Mouse (Mus musculus): Measurements from ENCODE around the gene Spns1. TPM values are rescaled to one million over a fixed set of nuclear protein-coding genes. Genes with fewer than 3 reads are reported as not detected.
A peak's percentile ranks its signal among the peaks of the same experiment; 100 is the strongest.
"Not testable (repeated sequence)": the region's sequence is repeated elsewhere in the genome, so short reads cannot be mapped to it uniquely, and the experiment has no call there.

Spns1 gene
- polyA plus RNA-seq, 1 experiment from 2014 or later: 69.3 TPM

DNA sequence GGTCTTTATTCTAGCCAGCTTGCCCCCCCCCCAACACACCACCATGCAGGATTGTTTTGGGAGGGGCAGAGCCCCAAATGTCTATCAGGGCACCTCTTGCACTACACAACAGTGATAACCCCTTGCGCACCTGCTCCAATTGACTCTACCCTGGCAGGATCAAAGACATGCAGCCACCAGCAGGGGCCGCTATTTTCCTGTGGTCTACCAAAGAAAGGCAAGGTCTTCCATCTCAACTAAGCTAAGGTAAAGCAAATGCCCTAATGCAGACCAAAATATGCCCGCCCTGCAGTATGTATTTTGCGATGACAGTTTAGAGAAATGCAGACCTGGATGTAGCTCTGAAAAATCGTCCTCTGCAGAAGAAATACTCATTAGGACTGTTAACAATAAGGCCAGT lies 22.3 kb upstream of the Spns1 start:
- ATAC-seq (no peak), DNase-seq (ENCODE audit: low read depth, low spot score) (no peak)
- TF ChIP-seq CTCF (IDR thresholded peaks at IDR 0.05): peak; percentile 92
- in situ Hi-C loops (cut with MboI; ENCODE audit: low pct_unique_long_range_greater_than_20kb): loop anchor here (5.0 kb wide), 1 partner anchor 128 kb away; no protein-coding TSS in a partner anchor
- CTCF ChIA-PET: interaction anchor here (0.7 to 1.8 kb wide), 4 partner anchors 27 to 128 kb away, joined by 3 to 6 read pairs (median 4); no protein-coding TSS in a partner anchor
- POLR2A ChIA-PET: interaction anchor here (1.0 to 1.7 kb wide), 2 partner anchors 29 to 76 kb away, joined by 3 to 4 read pairs; partner anchors contain the start of genes Rabep2 and Sh2b1
- H3K27me3 ChIP-seq: no peaks in the 10 kb centered on the region

- DNase-seq (ENCODE audit: low read depth, low spot score): no peak
- CTCF ChIA-PET: no interaction called here
Observed at GRCm38 (mm10) chr7:126397822-126398221, 20.6 kb upstream of the Spns1 start.

DNA sequence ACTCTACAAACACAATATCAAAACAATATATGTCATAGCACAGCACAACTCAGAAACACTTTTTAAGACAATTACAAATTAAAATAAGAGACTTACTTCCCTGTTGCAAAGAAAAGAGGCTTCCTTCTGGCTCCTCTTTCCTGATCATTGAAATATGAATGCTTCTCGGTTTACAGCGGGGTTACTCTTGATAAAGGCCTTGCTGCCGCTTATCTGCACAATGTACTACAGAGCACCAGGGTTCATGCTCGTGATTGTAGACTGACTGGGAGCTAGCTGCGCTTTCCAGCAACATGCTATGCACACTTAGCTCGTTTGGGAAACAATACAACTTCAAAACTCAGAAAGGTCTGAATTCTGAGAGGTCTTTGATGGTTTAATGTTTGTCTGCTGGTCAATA lies 20.0 kb upstream of the Spns1 start:
- no peaks in the 10 kb centered on the region for H3K27me3 ChIP-seq
- CTCF ChIA-PET: interaction anchor here (0.6 kb wide), 1 partner anchor 129 kb away, joined by 3 read pairs; no protein-coding TSS in a partner anchor
- TF ChIP-seq CTCF (IDR thresholded peaks at IDR 0.05): no peak
- in situ Hi-C loops (cut with MboI; ENCODE audit: low pct_unique_long_range_greater_than_20kb): loop anchor here (5.0 kb wide), 1 partner anchor 130 kb away; no protein-coding TSS in a partner anchor
- DNase-seq (ENCODE audit: low read depth, low spot score) (no peak), ATAC-seq (no peak)
- POLR2A ChIA-PET: no interaction called here

More at GRCm38 (mm10) chr7:126397822-126398221, 20.6 kb upstream of the Spns1 start:
- TF ChIP-seq CTCF (IDR thresholded peaks at IDR 0.05): no peak
- POLR2A ChIA-PET: no interaction called here
- H3K27me3 ChIP-seq: no peaks in the 10 kb centered on the region
- in situ Hi-C loops (cut with MboI; ENCODE audit: low pct_unique_long_range_greater_than_20kb): loop anchor here (5.0 kb wide), 1 partner anchor 129 kb away; no protein-coding TSS in a partner anchor
- no peak for ATAC-seq

GRCm38 (mm10) chr7:126396298-126397119 lies 19.3 kb upstream of the Spns1 start, which contains the start of gene Nfatc2ip:
Gene Nfatc2ip, minus strand, starts transcription at chr7:126396737.
- CTCF ChIA-PET: interaction anchor here (0.6 kb wide), 1 partner anchor 130 kb away, joined by 3 read pairs; no protein-coding TSS in a partner anchor

GRCm38 (mm10) chr7:126392086-126392884 lies 15.0 kb upstream of the Spns1 start:
- DNase-seq (ENCODE audit: low read depth, low spot score); CTCF ChIA-PET; in situ Hi-C loops (cut with MboI; ENCODE audit: low pct_unique_long_range_greater_than_20kb); ATAC-seq; H3K27me3 ChIP-seq; POLR2A ChIA-PET: not testable (repeated sequence)

More at GRCm38 (mm10) chr7:126396298-126397119, 19.3 kb upstream of the Spns1 start, which contains the start of gene Nfatc2ip:
- ATAC-seq: peak; percentile 98
- POLR2A ChIA-PET: no interaction called here
- in situ Hi-C loops (cut with MboI; ENCODE audit: low pct_unique_long_range_greater_than_20kb): loop anchor here (5.0 kb wide), 1 partner anchor 131 kb away; no protein-coding TSS in a partner anchor
- no peaks in the 10 kb centered on the region for H3K27me3 ChIP-seq
- no peak for TF ChIP-seq CTCF (IDR thresholded peaks at IDR 0.05)
- DNase-seq (ENCODE audit: low read depth, low spot score): peak; percentile 99

DNA sequence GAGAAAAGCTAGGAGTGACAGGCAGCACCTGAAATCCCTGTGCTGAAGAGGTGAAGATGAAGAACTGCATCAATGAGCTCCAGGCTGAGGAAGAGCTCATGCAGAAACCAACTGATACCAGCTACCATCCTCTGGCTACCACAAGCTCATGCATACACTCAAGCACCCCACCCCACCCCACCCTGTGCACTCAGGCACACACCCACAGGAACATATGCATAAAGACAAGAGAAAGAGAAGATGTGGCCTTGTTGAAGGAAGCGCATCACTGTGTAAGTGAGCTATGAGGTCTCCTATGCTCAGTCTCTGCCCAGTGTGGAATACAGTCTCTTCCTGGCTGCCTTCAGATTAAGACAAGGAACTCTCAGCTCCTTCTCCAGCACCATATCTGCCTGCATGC lies 10.9 kb upstream of the Spns1 start:
- POLR2A ChIA-PET: no interaction called here
- TF ChIP-seq CTCF (IDR thresholded peaks at IDR 0.05): no peak
- DNase-seq (ENCODE audit: low read depth, low spot score) (no peak), ATAC-seq (no peak)
- in situ Hi-C loops (cut with MboI; ENCODE audit: low pct_unique_long_range_greater_than_20kb): no loop called here
- CTCF ChIA-PET: interaction anchor here (0.8 to 1.0 kb wide), 2 partner anchors 11 to 71 kb away, joined by 3 to 4 read pairs; partner anchors contain the start of gene Spns1
- no peaks in the 10 kb centered on the region for H3K27me3 ChIP-seq

DNA sequence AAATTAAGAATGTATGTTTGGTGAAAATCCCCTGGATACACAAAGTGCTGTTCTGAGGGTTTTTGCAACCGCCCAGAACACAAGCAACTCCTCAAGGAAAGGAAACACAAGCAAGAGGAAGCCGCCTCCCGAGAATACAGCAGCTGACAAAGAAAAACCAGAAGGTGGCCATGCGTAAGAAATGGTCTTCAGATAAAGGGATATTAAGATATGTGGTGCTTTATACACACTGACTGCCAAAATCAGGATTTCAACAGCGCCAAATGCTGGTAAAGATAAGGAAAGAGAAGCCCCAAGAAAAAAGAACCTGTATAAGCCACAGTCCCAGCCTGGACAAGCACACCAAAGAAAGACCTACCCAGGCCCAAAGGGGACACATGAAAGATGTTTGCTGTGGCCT lies 6.3 kb upstream of the Spns1 start:
- TF ChIP-seq CTCF (IDR thresholded peaks at IDR 0.05): no peak
- in situ Hi-C loops (cut with MboI; ENCODE audit: low pct_unique_long_range_greater_than_20kb): no loop called here
- POLR2A ChIA-PET: no interaction called here
- no peak for ATAC-seq
- CTCF ChIA-PET: interaction anchor here (1.2 to 3.1 kb wide), 2 partner anchors 10 to 59 kb away, joined by 3 to 8 read pairs; no protein-coding TSS in a partner anchor
- H3K27me3 ChIP-seq: no peaks in the 10 kb centered on the region
- DNase-seq (ENCODE audit: low read depth, low spot score): no peak

DNA sequence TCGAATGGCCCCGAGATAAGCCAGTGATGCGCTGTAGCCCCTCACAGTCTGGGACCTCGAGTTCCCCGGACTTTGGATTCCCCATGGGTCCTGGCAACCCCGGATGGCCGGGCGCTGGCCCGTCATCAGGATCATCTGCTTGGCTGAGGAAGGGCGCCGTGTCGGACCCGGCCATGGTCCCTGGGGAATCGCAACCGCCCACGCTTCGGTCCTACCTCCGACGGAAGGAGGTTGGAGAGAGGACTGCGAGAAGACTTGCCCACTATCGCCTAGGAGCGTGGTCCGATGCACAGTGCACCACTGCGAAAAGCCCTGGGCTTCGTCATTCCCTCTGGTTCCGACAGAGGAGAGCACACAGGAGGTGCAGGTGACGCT lies 360 bp downstream of the Spns1 start:
- ChIA-PET POLR2A (interaction anchor here (1.2 kb wide), 1 partner anchor 50 kb away, joined by 4 read pairs; no protein-coding TSS in a partner anchor), CTCF (interaction anchor here (0.9 to 2.9 kb wide), 10 partner anchors 11 to 115 kb away, joined by 3 to 53 read pairs (median 3); no protein-coding TSS in a partner anchor)
- in situ Hi-C loops (cut with MboI; ENCODE audit: low pct_unique_long_range_greater_than_20kb): loop anchor here (5.0 kb wide), 1 partner anchor 45 kb away; no protein-coding TSS in a partner anchor
- ATAC-seq (peak; percentile 22), DNase-seq (ENCODE audit: low read depth, low spot score) (no peak)
- TF ChIP-seq CTCF (IDR thresholded peaks at IDR 0.05): no peak
- H3K27me3 ChIP-seq: no peaks in the 10 kb centered on the region

GRCm38 (mm10) chr7:126375012-126375411 lies 2.2 kb downstream of the Spns1 start:
- no peak for TF ChIP-seq CTCF (IDR thresholded peaks at IDR 0.05)
- ChIA-PET CTCF (interaction anchor here (2.9 kb wide), 1 partner anchor 51 kb away, joined by 53 read pairs; no protein-coding TSS in a partner anchor), POLR2A (no interaction called here)
- in situ Hi-C loops (cut with MboI; ENCODE audit: low pct_unique_long_range_greater_than_20kb): loop anchor here (5.0 kb wide), 1 partner anchor 43 kb away; no protein-coding TSS in a partner anchor
- ATAC-seq (no peak), DNase-seq (ENCODE audit: low read depth, low spot score) (no peak)
- H3K27me3 ChIP-seq: no peaks in the 10 kb centered on the region

DNA sequence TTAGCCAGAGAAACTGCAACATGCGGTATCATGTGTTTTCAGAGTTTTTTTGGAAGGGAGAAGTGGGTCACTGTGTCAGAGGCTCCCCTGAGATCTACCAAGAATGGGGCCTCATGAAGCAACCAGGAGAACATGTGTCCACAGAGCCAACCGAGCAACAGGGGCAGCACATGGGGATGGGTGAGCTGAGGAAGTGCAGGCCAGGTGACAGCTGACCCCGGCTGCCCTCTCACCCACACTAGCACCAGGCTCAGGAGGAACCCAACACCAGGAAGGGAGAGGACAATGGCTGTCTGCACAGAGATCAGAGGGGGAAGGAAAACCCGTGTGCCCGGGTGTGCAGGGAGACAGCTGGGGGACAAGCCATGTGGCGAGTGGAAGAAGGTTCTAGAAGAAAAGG lies 2.7 kb downstream of the Spns1 start:
- in situ Hi-C loops (cut with MboI; ENCODE audit: low pct_unique_long_range_greater_than_20kb): no loop called here
- ATAC-seq (no peak), DNase-seq (ENCODE audit: low read depth, low spot score) (no peak)
- ChIA-PET CTCF (no interaction called here), POLR2A (no interaction called here)
- TF ChIP-seq CTCF (IDR thresholded peaks at IDR 0.05): no peak
- H3K27me3 ChIP-seq: no peaks in the 10 kb centered on the region

Data from Patski (cell line).